Mouse (Mus musculus): ENCODE results near the gene Akr1a1. TPM values are rescaled to one million over a fixed set of nuclear protein-coding genes. Genes with fewer than 3 reads are reported as not detected.
A peak's percentile ranks its signal among the peaks of the same experiment; 100 is the strongest.
"Not testable (repeated sequence)": the region's sequence is repeated elsewhere in the genome, so short reads cannot be mapped to it uniquely, and the experiment has no call there.

The Akr1a1 gene
- polyA plus RNA-seq, 1 experiment from 2014 or later = 321 TPM

DNA sequence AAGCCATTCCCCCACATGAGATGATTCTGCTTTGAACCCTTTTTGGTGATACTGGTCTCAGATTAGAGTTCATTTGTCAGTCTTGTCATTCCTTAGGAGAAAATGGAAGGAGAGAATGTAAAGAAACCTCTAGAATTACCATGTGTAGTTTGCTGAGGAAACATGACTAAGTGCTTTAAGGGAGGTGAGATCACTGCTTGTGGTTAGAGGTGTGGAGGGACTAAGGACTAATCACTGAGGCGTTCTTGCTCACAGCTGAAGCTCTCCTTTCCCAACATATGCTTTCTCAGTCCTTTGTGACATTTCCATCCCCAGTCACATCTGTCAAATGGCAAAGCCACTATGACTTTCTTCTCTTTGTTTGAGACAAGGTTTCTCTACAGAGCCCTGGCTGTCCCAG lies 26.3 kb upstream of the Akr1a1 start:
- TF ChIP-seq EP300 (IDR thresholded peaks at IDR 0.05; ENCODE audit: low read depth) (no peak), CTCF (IDR thresholded peaks at IDR 0.05; ENCODE audit: low read depth) (no peak)
- DNase-seq (no peak), ATAC-seq (no peak)
- WGBS (ENCODE audit: insufficient replicate concordance) = 67% methylated on average over 1 of the region's 1 CpGs
- peaks cover 8% of the 10 kb centered on the region for H3K4me1 ChIP-seq (ENCODE audit: insufficient read depth)
- no peaks in the 10 kb centered on the region for H3K36me3 ChIP-seq (replicated peaks; ENCODE audit: insufficient read depth, low read length)
- no peak overlapping the region for H3K4me3 ChIP-seq (ENCODE audit: low read depth, low read length)
- H3K27ac ChIP-seq (ENCODE audit: low read depth) = no peak overlapping the region
- H3K9ac ChIP-seq (replicated peaks) = no peak overlapping the region
- no peak overlapping the region for H3K4me2 ChIP-seq (ENCODE audit: low read depth, low read length)
- H3K9me3 ChIP-seq (ENCODE audit: low read length) = no peaks in the 10 kb centered on the region
- H3K27me3 ChIP-seq (ENCODE audit: insufficient read depth, low read length) = no peaks in the 10 kb centered on the region

DNA sequence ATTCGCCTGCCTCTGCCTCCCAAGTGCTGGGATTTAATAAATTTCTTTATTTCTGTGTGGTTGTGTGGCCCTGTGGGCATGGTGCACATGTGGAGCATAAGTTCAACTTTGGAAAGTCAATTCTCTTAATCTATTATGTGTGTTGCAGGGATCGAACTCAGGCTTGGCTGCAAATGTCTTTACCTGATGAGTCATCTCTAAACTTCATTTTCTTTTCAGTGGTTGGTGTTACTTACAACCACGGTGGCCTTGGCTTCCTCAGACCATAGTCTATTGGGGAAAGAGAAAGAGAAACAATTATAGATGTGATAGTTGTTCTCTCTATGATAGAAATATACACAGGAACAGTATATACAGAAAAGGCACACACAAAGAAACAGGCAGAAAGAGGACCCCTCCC lies 24.5 kb upstream of the Akr1a1 start:
- Histone ChIP-seq H3K27me3 (ENCODE audit: insufficient read depth, low read length) (no peaks in the 10 kb centered on the region), H3K4me1 (ENCODE audit: insufficient read depth) (peaks cover 8% of the 10 kb centered on the region), H3K36me3 (replicated peaks; ENCODE audit: insufficient read depth, low read length) (no peaks in the 10 kb centered on the region), H3K4me3 (ENCODE audit: low read depth, low read length) (no peak overlapping the region), H3K27ac (ENCODE audit: low read depth) (no peak overlapping the region), H3K4me2 (ENCODE audit: low read depth, low read length) (no peak overlapping the region), H3K9me3 (ENCODE audit: low read length) (no peaks in the 10 kb centered on the region), H3K9ac (replicated peaks) (no peak overlapping the region)
- no peak for DNase-seq
- 65% methylated on average over 3 of the region's 3 CpGs for WGBS (ENCODE audit: insufficient replicate concordance)
- ATAC-seq = no peak
- no peak for TF ChIP-seq EP300 (IDR thresholded peaks at IDR 0.05; ENCODE audit: low read depth)
- TF ChIP-seq CTCF (IDR thresholded peaks at IDR 0.05; ENCODE audit: low read depth) = no peak

DNA sequence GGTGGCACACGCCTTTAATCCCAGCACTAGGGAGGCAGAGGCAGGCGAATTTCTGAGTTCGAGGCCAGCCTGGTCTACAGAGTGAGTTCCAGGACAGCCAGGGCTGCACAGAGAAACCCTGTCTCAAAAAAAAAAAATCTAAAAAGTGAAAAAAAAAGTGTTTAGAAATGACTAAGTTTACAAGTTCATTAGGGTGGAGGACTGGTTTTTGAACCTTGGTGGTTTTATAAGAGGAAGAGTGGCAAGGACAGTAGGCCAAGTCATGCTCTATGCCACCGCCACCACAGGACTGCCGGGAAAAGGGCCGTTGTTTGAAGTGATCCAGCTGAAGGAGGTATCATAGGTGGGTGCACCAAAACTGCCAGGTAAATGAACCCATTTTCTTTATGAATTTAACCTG lies 23.3 kb upstream of the Akr1a1 start:
- not testable (repeated sequence) for H3K9me3 ChIP-seq (ENCODE audit: low read length); H3K4me1 ChIP-seq (ENCODE audit: insufficient read depth); H3K27me3 ChIP-seq (ENCODE audit: insufficient read depth, low read length); H3K36me3 ChIP-seq (replicated peaks; ENCODE audit: insufficient read depth, low read length); H3K4me3 ChIP-seq (ENCODE audit: low read depth, low read length); H3K4me2 ChIP-seq (ENCODE audit: low read depth, low read length); DNase-seq; H3K9ac ChIP-seq (replicated peaks)
- H3K27ac ChIP-seq (ENCODE audit: low read depth) = 0 out of 2 replicates have a peak overlapping the region, but pooled peaks have one; percentile 52
- ATAC-seq = 0 out of 2 replicates have a peak, but pooled peaks have one; percentile 2
- 71% methylated on average over 6 of the region's 6 CpGs for WGBS (ENCODE audit: insufficient replicate concordance)

DNA sequence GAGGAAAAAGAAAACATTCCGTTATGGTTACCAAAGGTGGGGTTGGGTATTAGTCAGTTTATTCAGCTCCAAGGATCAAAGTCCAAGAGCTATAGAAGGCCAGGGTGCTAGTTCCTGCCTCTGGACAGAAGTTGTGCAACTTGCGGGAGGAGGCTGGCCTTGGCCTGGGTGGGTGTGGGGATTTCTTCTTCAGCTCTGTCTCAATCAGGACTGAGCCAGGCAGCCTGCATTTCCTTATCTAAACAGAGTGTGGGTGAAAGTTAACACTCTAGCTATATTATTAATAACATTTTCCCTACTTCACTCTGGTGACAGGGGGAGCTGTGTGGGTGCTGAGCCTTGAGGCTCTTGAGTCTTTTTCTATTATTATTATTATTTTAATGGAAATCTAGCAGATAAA lies 21.3 kb upstream of the Akr1a1 start:
- H3K4me2 ChIP-seq (ENCODE audit: low read depth, low read length) = no peak overlapping the region
- WGBS (ENCODE audit: insufficient replicate concordance) = 20% methylated on average over 2 of the region's 2 CpGs
- peak; percentile 81 for DNase-seq

DNA sequence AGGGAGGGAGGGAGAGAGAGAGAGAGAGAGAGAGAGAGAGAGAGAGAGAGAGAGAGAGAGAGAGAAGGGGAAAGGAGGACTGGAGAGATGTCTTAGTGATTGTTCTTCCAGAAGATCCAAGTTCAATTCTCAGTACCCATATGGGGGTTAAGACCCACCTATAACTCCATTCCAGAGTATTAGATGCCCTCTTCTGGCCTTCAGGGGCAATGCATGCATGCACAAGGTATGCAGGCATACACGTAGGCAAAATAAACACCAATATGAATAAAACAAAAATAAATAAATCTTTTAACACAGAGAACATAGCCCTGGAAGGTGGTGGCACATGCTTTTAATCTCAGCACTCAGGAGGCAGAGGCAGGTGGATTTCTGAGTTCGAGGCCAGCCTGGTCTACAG lies 17.8 kb upstream of the Akr1a1 start:
- H3K4me3 ChIP-seq (ENCODE audit: low read depth, low read length) = no peak overlapping the region
- no peak overlapping the region for H3K27ac ChIP-seq (ENCODE audit: low read depth)
- no peak for TF ChIP-seq EP300 (IDR thresholded peaks at IDR 0.05; ENCODE audit: low read depth)
- peak; percentile 65 for TF ChIP-seq CTCF (IDR thresholded peaks at IDR 0.05; ENCODE audit: low read depth)
- no peak overlapping the region for H3K4me2 ChIP-seq (ENCODE audit: low read depth, low read length)
- H3K9ac ChIP-seq (replicated peaks) = no peak overlapping the region
- H3K36me3 ChIP-seq (replicated peaks; ENCODE audit: insufficient read depth, low read length) = no peaks in the 10 kb centered on the region
- H3K4me1 ChIP-seq (ENCODE audit: insufficient read depth) = peaks cover 14% of the 10 kb centered on the region
- WGBS (ENCODE audit: insufficient replicate concordance) = 42% methylated on average over 2 of the region's 2 CpGs
- no peaks in the 10 kb centered on the region for H3K27me3 ChIP-seq (ENCODE audit: insufficient read depth, low read length)
- DNase-seq (no peak), ATAC-seq (no peak)
- H3K9me3 ChIP-seq (ENCODE audit: low read length) = no peaks in the 10 kb centered on the region

More for the DNA sequence above, 21.3 kb upstream of the Akr1a1 start:
- Histone ChIP-seq H3K9me3 (ENCODE audit: low read length) (no peaks in the 10 kb centered on the region), H3K4me3 (ENCODE audit: low read depth, low read length) (no peak overlapping the region), H3K27ac (ENCODE audit: low read depth) (peak overlapping the region; percentile 82), H3K27me3 (ENCODE audit: insufficient read depth, low read length) (no peaks in the 10 kb centered on the region), H3K4me1 (ENCODE audit: insufficient read depth) (peaks cover 14% of the 10 kb centered on the region), H3K9ac (replicated peaks) (no peak overlapping the region), H3K36me3 (replicated peaks; ENCODE audit: insufficient read depth, low read length) (no peaks in the 10 kb centered on the region)
- TF ChIP-seq EP300 (IDR thresholded peaks at IDR 0.05; ENCODE audit: low read depth) (peak; percentile 85; the same call in 1 of the 2 replicates), CTCF (IDR thresholded peaks at IDR 0.05; ENCODE audit: low read depth) (peak; percentile 15; the same call in 1 of the 2 replicates)
- ATAC-seq = peak; percentile 96

DNA sequence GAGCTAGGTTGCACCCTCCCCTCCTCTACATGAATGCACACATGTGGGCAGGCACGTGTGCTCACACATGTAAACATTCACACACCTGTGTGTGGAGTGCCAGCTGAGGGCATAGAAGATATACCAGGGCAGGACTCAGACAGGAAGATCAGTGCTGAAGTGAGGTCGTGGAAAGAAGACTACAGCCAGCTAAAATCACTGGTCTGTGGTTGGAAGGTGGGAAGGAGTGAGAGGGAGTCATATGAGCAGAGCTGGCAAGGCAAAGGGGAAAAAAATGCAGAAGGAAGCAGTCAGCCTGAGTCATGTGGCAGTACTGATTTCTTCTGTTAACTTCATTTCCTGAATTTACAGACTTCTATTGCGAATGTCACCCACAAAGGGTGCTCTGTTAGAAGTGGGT lies 16.7 kb upstream of the Akr1a1 start:
- no peaks in the 10 kb centered on the region for H3K27me3 ChIP-seq (ENCODE audit: insufficient read depth, low read length)
- H3K27ac ChIP-seq (ENCODE audit: low read depth) = 0 out of 2 replicates have a peak overlapping the region, but pooled peaks have one; percentile 48
- H3K4me1 ChIP-seq (ENCODE audit: insufficient read depth) = peaks cover 8% of the 10 kb centered on the region
- no peaks in the 10 kb centered on the region for H3K36me3 ChIP-seq (replicated peaks; ENCODE audit: insufficient read depth, low read length)
- ATAC-seq = no peak
- H3K4me3 ChIP-seq (ENCODE audit: low read depth, low read length) = no peak overlapping the region
- H3K9ac ChIP-seq (replicated peaks) = no peak overlapping the region
- WGBS (ENCODE audit: insufficient replicate concordance) = 31% methylated on average over 3 of the region's 3 CpGs
- no peak overlapping the region for H3K4me2 ChIP-seq (ENCODE audit: low read depth, low read length)
- TF ChIP-seq EP300 (IDR thresholded peaks at IDR 0.05; ENCODE audit: low read depth) = no peak
- TF ChIP-seq CTCF (IDR thresholded peaks at IDR 0.05; ENCODE audit: low read depth) = no peak
- DNase-seq = no peak
- H3K9me3 ChIP-seq (ENCODE audit: low read length) = no peaks in the 10 kb centered on the region

DNA sequence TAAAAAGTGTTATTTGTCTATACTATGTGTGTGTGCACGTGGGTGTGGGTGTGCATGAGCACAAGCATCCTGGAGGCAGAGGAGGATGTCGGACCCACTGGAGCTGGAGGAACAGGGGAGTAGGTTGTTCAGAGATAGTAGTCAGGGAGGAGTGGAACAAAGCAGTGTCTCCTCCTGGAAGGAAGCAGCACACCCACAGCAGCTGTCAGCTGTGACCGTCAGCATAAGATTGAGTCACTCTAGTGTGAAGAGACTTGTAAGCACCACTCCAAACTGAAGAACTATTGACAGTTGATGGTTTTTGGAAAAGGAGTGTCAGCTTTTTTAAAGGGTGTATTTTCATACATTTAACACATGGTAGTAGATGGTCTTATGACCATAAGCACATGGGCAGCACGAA lies 15.1 kb upstream of the Akr1a1 start:
- Histone ChIP-seq H3K36me3 (replicated peaks; ENCODE audit: insufficient read depth, low read length) (no peaks in the 10 kb centered on the region), H3K4me1 (ENCODE audit: insufficient read depth) (0 out of 2 replicates have a peak, but pooled peaks cover 6% of the 10 kb centered on the region), H3K4me2 (ENCODE audit: low read depth, low read length) (no peak overlapping the region), H3K4me3 (ENCODE audit: low read depth, low read length) (no peak overlapping the region), H3K27me3 (ENCODE audit: insufficient read depth, low read length) (no peaks in the 10 kb centered on the region), H3K9ac (replicated peaks) (no peak overlapping the region), H3K9me3 (ENCODE audit: low read length) (no peaks in the 10 kb centered on the region), H3K27ac (ENCODE audit: low read depth) (no peak overlapping the region)
- no peak for TF ChIP-seq EP300 (IDR thresholded peaks at IDR 0.05; ENCODE audit: low read depth)
- TF ChIP-seq CTCF (IDR thresholded peaks at IDR 0.05; ENCODE audit: low read depth) = no peak
- ATAC-seq (no peak), DNase-seq (no peak)
- 46% methylated on average over 4 of the region's 4 CpGs for WGBS (ENCODE audit: insufficient replicate concordance)
